Comparison of ENCODE assay signal across 8 mouse cellular contexts in genomic region chr4:136172542-136173209, GRCm38 (mm10). TPM values are rescaled to one million over a fixed set of nuclear protein-coding genes. Genes with fewer than 3 reads are reported as not detected.
DNase-seq lines count a peak whose midpoint lies in the region; ATAC-seq and TF ChIP-seq lines count a peak whose summit lies in the region.

No protein-coding gene starts in this region.

- peak overlapping the region; percentile 100 for H3K4me2 ChIP-seq in neural tube, embryonic 15.5 days

- no peaks in the 10 kb centered on the region for H3K36me3 ChIP-seq in neural tube, embryonic 15.5 days

- ATAC-seq in cerebellum, adult (ENCODE audit: insufficient number of reproducible peaks, low FRiP score, low TSS enrichment): no peak
- ATAC-seq in neural tube, embryonic 15.5 days (ENCODE audit: low FRiP score): 0 out of 2 replicates have a peak, but pooled peaks have one; percentile 29
- ATAC-seq in activated CD4-positive, CD25-positive, alpha-beta regulatory T cell, adult 4 months: no peak

- TF ChIP-seq CTCF in lung, adult 2 months (IDR thresholded peaks at IDR 0.05; ENCODE audit: insufficient read depth, low read length): no peak

- peak; percentile 91 to 96 for DNase-seq in cerebellum, postnatal 10 days
- DNase-seq in adrenal gland, postnatal 10 days: peak; percentile 93
- peak; percentile 78 for DNase-seq in gastrocnemius, postnatal 10 days
- peak; percentile 51 for DNase-seq in kidney, adult 11 months
- DNase-seq in lung, adult 2 months: peak; percentile 62

- peak overlapping the region; percentile 41 for H3K9ac ChIP-seq in neural tube, embryonic 15.5 days (replicated peaks)

- peaks cover 16% of the 10 kb centered on the region for H3K4me1 ChIP-seq in lung, adult 2 months (ENCODE audit: control insufficient read depth, insufficient read depth, low read length)
- H3K4me1 ChIP-seq in neural tube, embryonic 15.5 days: peaks cover 25% of the 10 kb centered on the region

- no peak for TF ChIP-seq POLR2A in lung, adult 2 months (IDR thresholded peaks at IDR 0.05; ENCODE audit: borderline replicate concordance, extremely low read depth, low read depth, low read length)

- H3K9me3 ChIP-seq in neural tube, embryonic 15.5 days (replicated peaks): no peaks in the 10 kb centered on the region

- H3K27me3 ChIP-seq in neural tube, embryonic 15.5 days (replicated peaks): 0 out of 2 replicates have a peak, but pooled peaks cover 4% of the 10 kb centered on the region

- H3K4me3 ChIP-seq in lung, adult 2 months (replicated peaks; ENCODE audit: extremely low read depth, low read depth, low read length): peak overlapping the region; percentile 87
- H3K4me3 ChIP-seq in neural tube, embryonic 15.5 days (replicated peaks): peak overlapping the region; percentile 59

- no peak overlapping the region for H3K27ac ChIP-seq in neural tube, embryonic 15.5 days (replicated peaks)

- under 1% methylated on average over 67 of the region's 67 CpGs for whole genome bisulfite sequencing in lung, adult 2 months
- WGBS in neural tube, embryonic 15.5 days: under 1% methylated on average over 67 of the region's 67 CpGs

RNA-seq across cellular contexts. Expression of gene E2f2, which starts 0.5 kb away (rescaled TPM):
- 10 to 100 TPM in 1 of 2 experiments, 1 to 10 TPM in 1; 7.9 to 14.8 TPM for total RNA-seq in adrenal gland, postnatal 10 days (2021)
- 10 to 100 TPM in 1 of 2 experiments, 1 to 10 TPM in 1; 6.9 to 11.0 TPM for total RNA-seq in gastrocnemius, postnatal 10 days (2021)
- polyA plus RNA-seq in lung, adult 2 months (2012; rRNA removed): 8.9 and 11.2 TPM in 2 replicates
- polyA plus RNA-seq in neural tube, embryonic 15.5 days (2015; fragmentation: Nextera tagmentation; extraction: Ambion mirVana): 2.1 and 4.4 TPM in 2 replicates
- polyA plus RNA-seq in activated CD4-positive, CD25-positive, alpha-beta regulatory T cell, adult 4 months (2017; shearing (Covaris generic)): 10 to 100 TPM; 22.0 to 34.6 TPM

RNA-seq across cellular contexts. Expression of gene Id3, which starts 29.4 kb away (rescaled TPM):
- 100 to 1,000 TPM in 1 of 2 experiments, 10 to 100 TPM in 1; 97.2 to 110 TPM for total RNA-seq in adrenal gland, postnatal 10 days (2021)
- 10 to 100 TPM; 33.3 to 48.8 TPM for total RNA-seq in gastrocnemius, postnatal 10 days (2021)
- 390 and 505 TPM in 2 replicates for polyA plus RNA-seq in lung, adult 2 months (2012; rRNA removed)
- polyA plus RNA-seq in neural tube, embryonic 15.5 days (2015; fragmentation: Nextera tagmentation; extraction: Ambion mirVana): 227 TPM in 2 replicates
- 100 to 1,000 TPM; 281 to 355 TPM for polyA plus RNA-seq in activated CD4-positive, CD25-positive, alpha-beta regulatory T cell, adult 4 months (2017; shearing (Covaris generic))

RNA-seq across cellular contexts. Expression of gene Asap3, which starts 33.5 kb away (rescaled TPM):
- total RNA-seq in adrenal gland, postnatal 10 days (2021): 1 to 10 TPM; 5.0 to 7.9 TPM
- 10 to 100 TPM in 1 of 2 experiments, 1 to 10 TPM in 1; 7.2 to 10.1 TPM for total RNA-seq in gastrocnemius, postnatal 10 days (2021)
- polyA plus RNA-seq in lung, adult 2 months (2012; rRNA removed): 8.7 and 9.3 TPM in 2 replicates
- 6.6 and 6.7 TPM in 2 replicates for polyA plus RNA-seq in neural tube, embryonic 15.5 days (2015; fragmentation: Nextera tagmentation; extraction: Ambion mirVana)
- under 1 TPM in 1 of 2 experiments, not detected in 1; 0.25 TPM for polyA plus RNA-seq in activated CD4-positive, CD25-positive, alpha-beta regulatory T cell, adult 4 months (2017; shearing (Covaris generic))
